Mouse (Mus musculus) kidney, postnatal 4 days (tissue): ENCODE measurements around the gene Pde12.
"Not testable (repeated sequence)": the region's sequence is repeated elsewhere in the genome, so short reads cannot be mapped to it uniquely, and the experiment has no call there.

Experiments used
- DNase-seq, 2 experiments: peaks; one replicate each; pipeline ENCODE4 v3.0.0; 2021; ENCODE audit warnings: mixed read lengths in 2 of 2

Pde12 gene

GRCm38 (mm10) chr14:26669292-26670073 lies at the start of gene Pde12:
Pde12 (minus strand) TSS chr14:26669883.
- DNase-seq, result peak; percentile 88 to 93

GRCm38 (mm10) chr14:26705246-26705645 lies 35.6 kb upstream of the Pde12 start:
- not testable (repeated sequence) for DNase-seq

DNA sequence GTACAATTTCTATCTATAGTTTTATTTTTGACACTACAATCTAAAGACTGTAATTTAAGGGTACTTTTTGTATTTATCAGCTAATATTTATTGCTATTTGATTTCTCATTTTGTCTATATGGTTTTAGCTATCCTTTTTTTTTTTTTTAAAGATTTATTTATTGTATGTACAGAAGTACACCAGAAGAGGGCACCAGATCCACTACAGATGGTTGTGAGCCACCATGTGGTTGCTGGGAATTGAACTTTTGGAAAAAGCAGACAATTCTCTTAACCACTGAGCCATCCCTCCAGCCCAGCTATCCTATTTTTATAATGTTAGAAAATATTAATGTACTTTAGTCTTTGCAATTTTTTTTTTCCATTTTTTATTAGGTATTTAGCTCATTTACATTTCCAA lies 28.2 kb upstream of the Pde12 start:
- DNase-seq, result no peak

DNA sequence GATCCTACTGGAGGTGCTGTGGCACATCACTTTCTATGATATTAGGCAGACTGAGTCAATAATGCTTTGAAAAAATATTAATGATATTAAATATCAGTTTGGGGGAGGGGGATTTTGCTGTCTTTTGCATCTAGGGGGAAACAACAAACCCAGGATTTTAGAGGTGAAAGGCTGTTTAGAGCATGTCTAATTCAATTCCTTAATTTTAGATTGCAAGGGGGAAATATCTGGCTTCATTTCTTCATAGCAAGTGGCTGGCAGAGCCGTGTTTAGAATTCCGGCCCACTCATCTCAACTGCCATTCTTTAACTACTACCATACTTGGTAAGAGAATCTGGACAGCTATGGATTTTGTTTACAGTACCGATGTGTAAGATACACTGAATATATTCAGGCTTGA lies 23.3 kb upstream of the Pde12 start, which contains the start of gene Dnah12:
TSS of gene Dnah12 (plus strand) at position 301 of the 400 bp plus-strand sequence.
- DNase-seq, result no peak

GRCm38 (mm10) chr14:26691363-26691762 lies 21.7 kb upstream of the Pde12 start:
- DNase-seq, result no peak

DNA sequence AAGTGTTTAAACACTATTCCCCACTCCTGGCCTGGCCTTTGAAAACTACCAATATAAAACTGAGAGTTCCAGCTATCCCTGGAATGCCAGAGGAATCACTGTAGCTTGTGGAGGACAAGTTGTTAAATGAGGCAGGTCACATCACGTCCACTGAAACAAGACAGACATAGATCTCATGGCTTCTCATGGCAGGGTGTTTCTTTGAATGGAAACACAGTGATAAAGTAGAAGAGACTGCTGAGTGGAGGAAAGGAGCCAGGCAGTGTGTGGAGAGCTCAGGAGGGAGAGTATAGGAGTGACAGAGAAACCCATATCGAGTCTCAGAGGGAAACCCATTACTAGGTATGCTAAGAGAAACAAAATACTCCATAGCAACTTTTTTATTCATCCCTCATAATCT lies 21.0 kb upstream of the Pde12 start:
- DNase-seq, result no peak

GRCm38 (mm10) chr14:26675791-26676190 lies 6.1 kb upstream of the Pde12 start:
- DNase-seq, result no peak

DNA sequence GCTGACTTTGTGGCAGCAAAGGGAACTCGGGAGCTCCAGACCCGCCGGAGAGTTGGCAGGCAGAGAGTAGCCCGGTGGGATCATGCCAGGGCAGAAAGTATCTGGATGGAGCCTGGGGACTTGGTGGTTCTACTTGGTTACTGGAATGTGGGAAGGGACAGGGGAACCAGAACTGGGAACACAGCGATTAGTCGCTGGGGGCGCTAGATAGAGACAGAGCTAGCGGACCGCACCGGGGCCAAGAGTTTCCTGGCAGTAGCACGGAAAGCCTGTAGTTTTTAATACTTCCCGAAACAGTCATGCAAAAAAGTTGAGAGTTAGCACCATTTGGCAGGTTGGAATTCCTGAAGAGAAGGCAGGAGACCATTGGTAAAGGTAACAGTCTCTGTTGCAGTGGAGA lies 5.7 kb upstream of the Pde12 start:
- peak; percentile 66 to 76 for DNase-seq

- DNase-seq, result peak in 1 of 2 experiments; percentile 17
Measured at GRCm38 (mm10) chr14:26674476-26675169, 4.9 kb upstream of the Pde12 start.

- DNase-seq, result not testable (repeated sequence)
Measured at GRCm38 (mm10) chr14:26671870-26672615, 2.4 kb upstream of the Pde12 start.

DNA sequence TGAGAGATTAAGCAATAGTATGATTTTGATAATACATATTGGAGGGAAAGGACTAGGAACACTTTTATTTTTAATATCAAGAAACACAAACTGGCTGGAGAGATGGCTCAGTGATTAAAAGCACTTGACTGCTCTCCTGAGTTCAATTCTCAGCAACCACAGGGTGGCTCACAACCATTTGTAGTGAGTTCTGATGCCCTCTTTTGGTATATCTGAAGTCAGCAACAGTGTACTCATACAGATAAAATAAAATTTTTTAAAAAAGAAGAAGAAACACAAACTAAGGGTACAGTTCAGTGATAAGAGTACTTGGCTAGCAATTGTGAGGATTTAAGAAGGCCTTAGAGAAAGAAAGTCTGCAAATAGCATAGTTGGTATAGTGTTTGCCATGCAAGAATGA lies 1.3 kb upstream of the Pde12 start:
- DNase-seq, result no peak

GRCm38 (mm10) chr14:26668371-26669291 lies 1.1 kb downstream of the Pde12 start:
- peak; percentile 59 to 75 for DNase-seq

GRCm38 (mm10) chr14:26667991-26668370 lies 1.7 kb downstream of the Pde12 start:
- no peak for DNase-seq

GRCm38 (mm10) chr14:26663851-26664250 lies 5.8 kb downstream of the Pde12 start:
- no peak for DNase-seq

DNA sequence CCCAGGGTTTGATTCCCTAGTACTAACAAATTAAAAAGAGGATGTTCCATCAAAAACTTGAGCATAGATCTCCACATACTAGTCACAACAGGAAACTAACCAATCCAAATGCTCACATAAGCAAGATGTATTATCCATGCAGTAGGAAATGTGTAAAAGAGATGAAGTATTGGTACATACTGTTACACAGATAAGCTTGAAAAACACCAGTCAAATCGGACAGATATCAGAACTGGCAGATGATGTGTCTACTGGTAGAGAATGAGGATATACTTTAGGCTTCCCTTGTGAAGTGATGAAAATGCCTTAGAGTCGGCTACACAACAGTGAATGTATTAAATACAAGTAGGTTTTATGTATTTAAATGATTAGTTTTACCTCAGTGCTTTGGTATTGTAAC lies 7.2 kb downstream of the Pde12 start:
- DNase-seq, result no peak

DNA sequence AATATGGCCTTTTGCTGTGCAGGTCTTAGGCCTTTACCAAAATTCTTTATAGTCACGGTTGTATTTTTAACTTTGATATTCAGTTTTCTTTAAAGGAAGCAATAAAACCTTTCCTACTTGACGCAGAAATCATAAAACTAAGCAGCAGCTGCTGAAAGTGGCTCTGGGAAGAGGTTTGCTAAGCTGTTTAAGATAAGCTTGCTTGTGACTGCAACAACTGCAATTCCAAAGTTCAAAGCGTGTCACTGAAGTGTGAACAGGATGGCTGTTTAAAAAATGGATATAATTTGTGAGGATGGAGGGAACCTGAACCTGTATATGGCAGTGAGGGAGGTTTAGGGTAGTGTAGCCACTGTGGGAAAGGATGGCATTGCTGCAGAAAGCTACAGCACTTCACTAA lies 7.7 kb downstream of the Pde12 start:
- no peak for DNase-seq

DNA sequence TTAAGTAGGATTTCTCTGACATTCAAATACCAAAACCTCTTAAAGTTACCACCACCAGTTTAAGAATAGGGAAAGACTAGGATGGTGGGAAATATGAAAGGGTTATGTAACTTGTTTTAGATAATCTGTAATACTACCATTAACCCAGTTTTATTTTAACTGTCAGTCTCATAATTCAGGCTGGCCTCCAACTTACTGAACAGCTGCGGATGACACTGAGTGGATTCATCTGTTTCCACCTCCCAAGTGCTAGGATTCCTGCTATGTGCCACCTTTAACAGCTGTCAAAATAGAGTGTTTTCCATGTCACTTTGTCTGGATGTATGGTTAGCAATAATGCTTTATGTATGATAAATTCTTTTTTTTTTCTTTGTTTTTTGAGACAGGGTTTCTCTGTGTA lies 9.4 kb downstream of the Pde12 start:
- no peak for DNase-seq

- no peak for DNase-seq
Measured at GRCm38 (mm10) chr14:26658178-26658577, 11.5 kb downstream of the Pde12 start.

- no peak for DNase-seq
Measured at GRCm38 (mm10) chr14:26651901-26652300, 17.8 kb downstream of the Pde12 start.

- DNase-seq, result no peak
Measured at GRCm38 (mm10) chr14:26647811-26648210, 21.9 kb downstream of the Pde12 start.

GRCm38 (mm10) chr14:26645989-26646650 lies 23.6 kb downstream of the Pde12 start:
- peak in 1 of 2 experiments; percentile 16 for DNase-seq
